Mouse (Mus musculus): Measurements from ENCODE around the gene Tex13c1. TPM values are rescaled to one million over a fixed set of nuclear protein-coding genes. Genes with fewer than 3 reads are reported as not detected.

The Tex13c1 gene
- total RNA-seq (2023): not detected in 4 replicates

DNA sequence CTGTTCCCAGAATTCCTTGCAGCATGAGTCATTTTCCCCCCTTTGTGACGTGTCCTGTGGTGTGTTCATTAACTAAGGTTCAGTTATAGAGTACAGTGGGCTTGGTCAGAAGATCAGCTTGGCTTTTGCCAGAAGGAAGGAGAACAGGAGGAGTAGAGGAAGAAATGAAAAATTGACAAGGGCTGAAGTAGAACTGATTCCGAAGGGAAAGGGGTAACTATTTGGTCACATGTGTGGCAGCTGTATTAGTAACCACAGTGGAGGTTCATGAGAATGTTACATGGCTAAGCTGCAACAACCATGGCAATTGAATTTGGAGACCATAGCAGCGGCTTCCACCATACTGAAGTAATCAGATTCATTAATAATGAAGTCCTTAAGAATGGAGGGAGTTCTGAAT lies at the start of gene Tex13c1:
Gene Tex13c1, plus strand, starts transcription at position 301 of the 400 bp plus-strand sequence.

Other genes starting within 250 kb of the Tex13c1 start
- gene Tenm1, start 162.0 kb upstream of the Tex13c1 start, total RNA-seq (2023): not detected in 4 replicates

Data from B cell, adult 62 days (primary cell).